Mouse (Mus musculus): ENCODE measurements around the gene Olfr872. TPM values are rescaled to one million over a fixed set of nuclear protein-coding genes. Genes with fewer than 3 reads are reported as not detected.
"Not testable (repeated sequence)": the region's sequence is repeated elsewhere in the genome, so short reads cannot be mapped to it uniquely, and the experiment has no call there.

Olfr872 gene
- total RNA-seq (2021): not detected in 2 replicates
- long read RNA-seq, experiment 1: 0 reads
- long read RNA-seq, experiment 2: 0 reads

DNA sequence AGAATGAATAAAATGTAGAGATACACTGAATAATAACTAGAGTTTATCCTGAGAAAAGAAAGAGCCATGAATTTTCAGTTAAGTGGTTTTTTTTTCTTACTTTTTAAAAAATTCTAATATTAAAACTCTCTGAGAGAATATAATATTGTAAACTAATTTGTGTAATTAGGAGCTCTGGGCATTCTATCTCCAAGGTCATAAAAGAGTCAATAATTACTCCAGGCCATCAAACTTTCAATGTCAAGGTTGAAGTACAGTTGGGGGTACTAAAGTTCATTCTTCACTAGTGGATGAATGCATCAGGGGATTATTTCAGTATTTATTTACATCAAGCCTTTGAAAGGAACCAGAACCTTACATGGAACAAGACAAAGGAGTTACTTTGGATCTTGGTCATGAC, at the start of gene Olfr872:
TSS of gene Olfr872 (plus strand) at position 301 of the 400 bp plus-strand sequence.
- DNase-seq: no peak

DNA sequence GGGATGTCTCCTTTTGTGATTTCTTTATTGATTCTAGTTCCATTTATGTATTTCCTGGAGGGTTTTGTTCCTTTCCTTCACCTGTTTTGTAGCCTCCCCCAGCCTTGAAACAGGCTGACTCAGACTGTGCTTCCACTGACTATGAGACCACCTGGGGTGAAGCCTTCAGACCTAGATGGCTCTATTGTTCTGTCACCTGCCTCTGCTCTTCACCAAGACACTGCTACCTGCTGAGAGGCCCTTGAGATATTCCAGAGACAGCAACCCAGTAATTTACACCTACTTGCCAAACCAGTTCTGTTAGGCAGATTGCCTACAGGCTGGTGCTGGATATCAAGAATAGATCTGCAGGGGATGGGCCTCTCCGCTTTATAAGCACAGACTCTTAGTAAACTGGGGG, 34.8 kb upstream of the Olfr872 start:
- DNase-seq: no peak

DNA sequence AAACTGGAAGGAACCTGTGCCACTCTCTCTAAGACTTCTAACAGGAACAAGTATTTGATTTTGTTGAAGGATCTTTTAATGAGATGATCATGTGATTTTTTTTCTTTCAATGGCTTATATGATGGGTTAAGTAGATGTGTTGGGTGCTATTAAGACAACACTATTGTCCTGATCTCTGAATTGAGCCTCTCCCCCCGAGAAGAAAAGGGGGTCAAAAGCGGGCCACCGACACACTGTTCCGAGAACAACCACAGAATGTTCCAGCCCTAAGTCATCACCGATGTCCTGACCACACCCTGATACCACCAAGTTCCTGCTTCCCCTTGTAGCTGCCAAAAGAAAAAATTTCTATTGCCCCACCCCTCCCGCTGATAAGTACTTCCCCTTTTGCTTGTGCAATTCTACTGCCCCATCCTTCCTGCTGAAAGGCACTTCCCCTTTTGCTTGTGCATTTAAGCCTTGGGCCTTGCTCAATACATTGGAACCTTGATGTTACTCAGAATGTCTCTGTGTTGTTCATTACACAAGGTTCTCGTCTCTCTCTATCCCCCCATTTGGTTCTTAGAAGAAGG, 33.4 kb upstream of the Olfr872 start:
- DNase-seq: not testable (repeated sequence)

- no peak for DNase-seq
These were observed 26.1 kb upstream of the Olfr872 start for GRCm38 (mm10) chr9:20210812-20211211.

- DNase-seq: no peak
These were observed 25.4 kb upstream of the Olfr872 start for GRCm38 (mm10) chr9:20211477-20211876.

- DNase-seq: no peak
These were observed 25.0 kb upstream of the Olfr872 start, which contains the start of gene Olfr871 for GRCm38 (mm10) chr9:20211907-20212306. Gene Olfr871, plus strand, starts transcription at chr9:20212207.

DNA sequence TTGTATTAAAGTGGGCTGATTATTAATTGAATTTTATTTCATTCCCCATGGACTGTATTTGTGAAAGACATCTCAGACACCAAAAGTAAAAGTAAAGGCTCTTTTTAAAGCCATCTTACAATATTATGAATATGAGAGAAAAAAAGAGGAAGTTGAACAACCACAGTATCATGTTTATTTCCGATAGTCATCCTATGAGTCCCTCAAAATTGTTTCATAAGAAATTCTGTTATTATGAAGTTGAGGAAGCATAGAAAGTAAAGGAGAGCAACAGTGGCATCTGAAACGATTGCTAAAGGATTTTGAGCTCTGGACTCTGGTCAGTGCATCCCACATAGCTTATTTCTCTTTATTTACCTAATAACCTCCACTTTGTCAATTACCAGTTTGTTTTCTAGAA, 459 bp downstream of the Olfr872 start:
- DNase-seq: no peak

DNA sequence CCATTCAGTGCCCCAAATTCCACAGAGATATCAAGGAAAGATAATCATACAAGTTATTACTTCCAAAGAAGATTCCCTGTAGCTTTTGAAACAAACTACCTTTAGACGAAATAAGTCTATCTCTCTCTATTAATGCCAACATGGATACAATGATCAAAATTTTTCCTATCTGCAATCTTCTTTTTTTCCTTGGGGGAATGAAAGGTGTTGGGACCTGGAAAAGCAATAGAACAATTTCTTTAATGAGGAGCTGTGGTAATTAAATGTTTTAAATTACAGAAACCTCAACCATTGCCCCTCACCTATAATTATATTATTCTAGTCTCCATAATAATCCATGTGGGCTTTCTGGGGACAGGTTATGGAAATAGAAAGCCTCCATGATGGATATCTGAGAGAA, 45.1 kb downstream of the Olfr872 start, which contains the start of gene Olfr39:
TSS of gene Olfr39 (plus strand) at position 301 of the 400 bp plus-strand sequence.
- no peak for DNase-seq

- DNase-seq: not testable (repeated sequence)
These were observed 58.6 kb downstream of the Olfr872 start for GRCm38 (mm10) chr9:20295562-20295961.

GRCm38 (mm10) chr9:20298232-20298631, 61.3 kb downstream of the Olfr872 start, which contains the start of gene Olfr873:
Gene Olfr873, plus strand, starts transcription at chr9:20298532.
- DNase-seq: no peak

Other genes starting within 250 kb of the Olfr872 start
- not detected in 2 replicates for gene Olfr866, start 209.1 kb upstream of the Olfr872 start, total RNA-seq (2021)
- gene Olfr867, start 179.6 kb upstream of the Olfr872 start, total RNA-seq (2021): not detected in 2 replicates
- not detected in 2 replicates for gene Olfr868, start 138.5 kb upstream of the Olfr872 start, total RNA-seq (2021)
- gene Olfr869, start 108.1 kb upstream of the Olfr872 start, total RNA-seq (2021): not detected in 2 replicates
- not detected in 2 replicates for gene Olfr870, start 63.1 kb upstream of the Olfr872 start, total RNA-seq (2021)
- not detected in 2 replicates for gene Olfr871, start 24.9 kb upstream of the Olfr872 start, total RNA-seq (2021)
- not detected in 2 replicates for gene Olfr39, start 45.2 kb downstream of the Olfr872 start, total RNA-seq (2021)
- not detected in 2 replicates for gene Olfr873, start 61.4 kb downstream of the Olfr872 start, total RNA-seq (2021)
- gene Olfr18, start 99.0 kb downstream of the Olfr872 start, total RNA-seq (2021): not detected in 2 replicates
- 6.9 and 9.6 TPM in 2 replicates for gene Zfp560, start 148.1 kb downstream of the Olfr872 start, total RNA-seq (2021)
- gene Zfp26, start 223.0 kb downstream of the Olfr872 start, total RNA-seq (2021): 22.6 and 23.8 TPM in 2 replicates